Mouse (Mus musculus) brain, embryonic 14.5 days (tissue): ENCODE data around the gene Enpp6.

Experiments
- CTCF ChIP-seq: fragments of 200-500 bp; IDR thresholded peaks from 2 replicates; pipeline ENCODE4 v1.5.1; 2012; ENCODE audit warnings: inconsistent platforms, mild to moderate bottlenecking, moderate library complexity, borderline replicate concordance; ENCODE audit not compliant: insufficient read depth, insufficient read length; ENCODE audit errors: extremely low read depth
- POLR2A ChIP-seq: fragments of 200-500 bp; IDR thresholded peaks from 2 replicates; pipeline ENCODE4 v1.6.1; 2012; ENCODE audit warnings: mild to moderate bottlenecking, inconsistent platforms, borderline replicate concordance; ENCODE audit not compliant: poor library complexity, insufficient read depth, insufficient read length, severe bottlenecking; ENCODE audit errors: extremely low read depth

DNA sequence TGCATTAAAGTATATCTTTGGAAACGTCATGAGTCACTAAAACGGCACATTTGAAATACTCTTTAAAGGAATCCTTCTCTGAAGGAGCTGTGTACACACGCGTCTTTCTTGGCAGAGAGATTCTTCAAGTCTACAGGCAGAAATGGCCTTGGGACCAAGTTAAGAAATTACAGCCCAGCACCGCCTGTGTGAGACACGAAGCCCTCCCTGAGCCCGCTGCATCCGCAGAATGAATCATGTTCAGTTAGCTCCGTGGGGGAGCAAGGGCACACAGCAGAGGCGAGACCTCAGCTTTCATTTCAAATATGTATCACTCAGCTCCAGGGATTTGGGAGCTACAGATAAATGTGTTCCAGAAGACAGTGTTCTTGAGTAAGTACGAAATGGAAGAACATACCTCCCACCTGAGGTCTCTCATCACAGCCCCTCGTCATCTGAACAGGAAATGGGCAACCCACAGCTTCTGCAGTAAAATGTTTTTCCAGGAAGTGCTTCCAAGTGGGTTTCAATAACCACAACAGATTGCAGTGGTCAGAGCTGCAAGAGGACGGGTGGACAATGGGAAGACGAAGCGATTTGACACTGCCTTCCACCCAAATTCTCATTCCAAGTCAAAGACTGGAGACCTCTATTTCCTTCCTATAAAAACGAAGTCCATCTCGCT is 127.6 kb downstream of the Enpp6 start:
- TF ChIP-seq CTCF (no peak), POLR2A (no peak)
